Mouse (Mus musculus): ENCODE measurements around the gene Slc43a3. TPM values are rescaled to one million over a fixed set of nuclear protein-coding genes. Genes with fewer than 3 reads are reported as not detected.

Slc43a3 gene
- total RNA-seq (2014; rRNA removed) (4.9 and 9.7 TPM in 2 replicates), polyA plus RNA-seq (2015; fragmentation: Nextera tagmentation; extraction: Ambion mirVana) (4.1 and 6.4 TPM in 2 replicates)

- WGBS, result 26% methylated on average over 35 of the region's 38 CpGs
- Histone ChIP-seq H3K27ac (no peak within 1 kb of the TSS), H3K9me3 (ENCODE audit: low read length) (no peaks in the 10 kb centered on the region), H3K27me3 (ENCODE audit: insufficient read depth, low read length) (no peaks in the 10 kb centered on the region), H3K4me1 (ENCODE audit: insufficient read depth, low read length) (peaks cover 5% of the 10 kb centered on the region; the same call in 1 of the 2 replicates), H3K4me3 (ENCODE audit: low read length) (peak within 1 kb of the TSS; percentile 29), H3K9ac (replicated peaks; ENCODE audit: low read length) (0 out of 2 replicates have a peak within 1 kb of the TSS, but pooled peaks have one; percentile 3), H3K36me3 (ENCODE audit: insufficient read depth, low read length) (no peaks in the 10 kb centered on the region), H3K4me2 (ENCODE audit: low read depth, low read length) (peak within 1 kb of the TSS; percentile 52)
- ATAC-seq, result peak; percentile 91
- TF ChIP-seq CTCF (IDR thresholded peaks at IDR 0.05; ENCODE audit: low read depth), result no peak
- peak; percentile 14 for DNase-seq (ENCODE audit: low spot score)
Measured at GRCm38 (mm10) chr2:84936474-84937429, at the start of gene Slc43a3. Gene Slc43a3, plus strand, starts transcription at chr2:84936579.

DNA sequence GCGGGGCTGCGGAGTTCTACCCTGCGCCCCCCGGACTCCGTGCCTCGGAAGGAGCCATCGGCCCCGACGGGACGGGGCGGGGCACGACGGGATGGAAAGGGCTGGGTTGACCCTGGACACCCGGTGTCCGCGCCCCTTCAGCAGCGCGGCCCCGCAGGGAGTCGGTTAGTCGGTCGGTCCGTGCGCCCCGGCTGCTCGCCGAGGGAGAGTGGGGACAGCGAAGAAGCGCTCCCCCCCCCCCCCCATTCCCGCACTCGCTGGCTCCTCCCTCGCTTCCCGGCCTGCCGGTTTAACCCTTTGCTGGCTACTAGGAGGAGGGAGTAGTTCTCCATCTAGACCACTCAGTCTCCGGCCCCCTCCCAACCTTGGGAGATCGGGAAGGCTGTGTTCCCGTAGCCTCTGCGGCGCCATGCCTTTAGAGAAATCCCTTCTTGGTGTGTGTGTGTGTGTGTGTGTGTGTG is 49.5 kb upstream of the Slc43a3 start:
- no peaks in the 10 kb centered on the region; the same call in none of the 2 replicates for H3K4me1 ChIP-seq (ENCODE audit: insufficient read depth, low read length)
- peak overlapping the region; percentile 97 for H3K4me2 ChIP-seq (ENCODE audit: low read depth, low read length)
- H3K9ac ChIP-seq (replicated peaks; ENCODE audit: low read length), result peak overlapping the region; percentile 49
- no peaks in the 10 kb centered on the region for H3K9me3 ChIP-seq (ENCODE audit: low read length)
- peak; percentile 81 for DNase-seq (ENCODE audit: low spot score)
- H3K4me3 ChIP-seq (ENCODE audit: low read length), result peak overlapping the region; percentile 65
- under 1% methylated on average over 26 of the region's 39 CpGs for WGBS
- no peak for TF ChIP-seq CTCF (IDR thresholded peaks at IDR 0.05; ENCODE audit: low read depth)
- H3K36me3 ChIP-seq (ENCODE audit: insufficient read depth, low read length), result no peaks in the 10 kb centered on the region
- peak; percentile 50 for ATAC-seq
- peaks cover 30% of the 10 kb centered on the region; the same call in 1 of the 2 replicates for H3K27me3 ChIP-seq (ENCODE audit: insufficient read depth, low read length)
- H3K27ac ChIP-seq, result 0 out of 2 replicates have a peak overlapping the region, but pooled peaks have one; percentile 32

- Histone ChIP-seq H3K36me3 (ENCODE audit: insufficient read depth, low read length) (no peaks in the 10 kb centered on the region), H3K4me3 (ENCODE audit: low read length) (peak overlapping the region; percentile 65), H3K9ac (replicated peaks; ENCODE audit: low read length) (peak overlapping the region; percentile 49), H3K4me1 (ENCODE audit: insufficient read depth, low read length) (no peaks in the 10 kb centered on the region; the same call in none of the 2 replicates), H3K9me3 (ENCODE audit: low read length) (no peaks in the 10 kb centered on the region), H3K27ac (no peak overlapping the region), H3K4me2 (ENCODE audit: low read depth, low read length) (peak overlapping the region; percentile 97), H3K27me3 (ENCODE audit: insufficient read depth, low read length) (peaks cover 30% of the 10 kb centered on the region; the same call in 1 of the 2 replicates)
- DNase-seq (ENCODE audit: low spot score) (peak; percentile 80), ATAC-seq (peak; percentile 30)
- TF ChIP-seq CTCF (IDR thresholded peaks at IDR 0.05; ENCODE audit: low read depth), result no peak; the same call in none of the 2 replicates
- under 1% methylated on average over 58 of the region's 58 CpGs for WGBS
Measured at GRCm38 (mm10) chr2:84887411-84888271, 48.7 kb upstream of the Slc43a3 start.

GRCm38 (mm10) chr2:84888657-84889315 is 47.6 kb upstream of the Slc43a3 start:
- peak overlapping the region; percentile 32 for H3K4me3 ChIP-seq (ENCODE audit: low read length)
- H3K27ac ChIP-seq, result no peak overlapping the region; the same call in 1 of the 2 replicates
- under 1% methylated on average over 28 of the region's 28 CpGs for WGBS
- no peaks in the 10 kb centered on the region for H3K36me3 ChIP-seq (ENCODE audit: insufficient read depth, low read length)
- H3K27me3 ChIP-seq (ENCODE audit: insufficient read depth, low read length), result peaks cover 30% of the 10 kb centered on the region; the same call in 1 of the 2 replicates
- H3K4me2 ChIP-seq (ENCODE audit: low read depth, low read length), result peak overlapping the region; percentile 60
- TF ChIP-seq CTCF (IDR thresholded peaks at IDR 0.05; ENCODE audit: low read depth), result peak; percentile 62
- no peaks in the 10 kb centered on the region; the same call in none of the 2 replicates for H3K4me1 ChIP-seq (ENCODE audit: insufficient read depth, low read length)
- DNase-seq (ENCODE audit: low spot score) (peak; percentile 80), ATAC-seq (peak; percentile 21; the same call in 1 of the 2 replicates)
- peak overlapping the region; percentile 37; the same call in 1 of the 2 replicates for H3K9ac ChIP-seq (replicated peaks; ENCODE audit: low read length)
- H3K9me3 ChIP-seq (ENCODE audit: low read length), result no peaks in the 10 kb centered on the region

GRCm38 (mm10) chr2:84889316-84890044 is 46.9 kb upstream of the Slc43a3 start:
- TF ChIP-seq CTCF (IDR thresholded peaks at IDR 0.05; ENCODE audit: low read depth), result no peak
- no peaks in the 10 kb centered on the region for H3K9me3 ChIP-seq (ENCODE audit: low read length)
- H3K27me3 ChIP-seq (ENCODE audit: insufficient read depth, low read length), result peaks cover 25% of the 10 kb centered on the region; the same call in 1 of the 2 replicates
- H3K4me2 ChIP-seq (ENCODE audit: low read depth, low read length), result peak overlapping the region; percentile 60
- peak overlapping the region; percentile 32 for H3K4me3 ChIP-seq (ENCODE audit: low read length)
- DNase-seq (ENCODE audit: low spot score) (no peak), ATAC-seq (0 out of 2 replicates have a peak, but pooled peaks have one; percentile 1)
- H3K4me1 ChIP-seq (ENCODE audit: insufficient read depth, low read length), result no peaks in the 10 kb centered on the region; the same call in none of the 2 replicates
- H3K9ac ChIP-seq (replicated peaks; ENCODE audit: low read length), result peak overlapping the region; percentile 37; the same call in 1 of the 2 replicates
- no peaks in the 10 kb centered on the region for H3K36me3 ChIP-seq (ENCODE audit: insufficient read depth, low read length)
- no peak overlapping the region; the same call in 1 of the 2 replicates for H3K27ac ChIP-seq
- 11% methylated on average over 14 of the region's 14 CpGs for WGBS

All from hindbrain, postnatal 0 days (tissue).